Mouse (Mus musculus): ENCODE measurements around the gene Mrln. TPM values are rescaled to one million over a fixed set of nuclear protein-coding genes. Genes with fewer than 3 reads are reported as not detected.

Gene Mrln
- polyA plus RNA-seq, 1 experiment from 2014 or later, result 0.98 TPM

- H3K36me3 ChIP-seq, result no peaks in the 10 kb centered on the region
- no peak overlapping the region for H3K9ac ChIP-seq
- H3K27ac ChIP-seq, result no peak overlapping the region
- no peak overlapping the region for H3K4me2 ChIP-seq (replicated peaks)
- H3K9me3 ChIP-seq, result no peaks in the 10 kb centered on the region
- no peak for ATAC-seq
- 83% methylated on average over 9 of the region's 9 CpGs for WGBS
- no peaks in the 10 kb centered on the region for H3K27me3 ChIP-seq (replicated peaks)
- no peak overlapping the region for H3K4me3 ChIP-seq (replicated peaks)
- no peaks in the 10 kb centered on the region for H3K4me1 ChIP-seq (replicated peaks)
Observed at GRCm38 (mm10) chr10:70264337-70265036, 60.0 kb downstream of the Mrln start.

- Histone ChIP-seq H3K4me3 (replicated peaks) (no peak overlapping the region), H3K4me2 (replicated peaks) (no peak overlapping the region), H3K9ac (no peak overlapping the region), H3K27ac (no peak overlapping the region), H3K9me3 (no peaks in the 10 kb centered on the region), H3K4me1 (replicated peaks) (no peaks in the 10 kb centered on the region), H3K36me3 (no peaks in the 10 kb centered on the region), H3K27me3 (replicated peaks) (no peaks in the 10 kb centered on the region)
- WGBS, result 92% methylated on average over 6 of the region's 6 CpGs
- ATAC-seq, result no peak
Observed at GRCm38 (mm10) chr10:70266501-70266900, 62.0 kb downstream of the Mrln start.

- Histone ChIP-seq H3K4me1 (replicated peaks) (no peaks in the 10 kb centered on the region), H3K4me2 (replicated peaks) (no peak overlapping the region), H3K27me3 (replicated peaks) (no peaks in the 10 kb centered on the region), H3K36me3 (no peaks in the 10 kb centered on the region), H3K9ac (no peak overlapping the region), H3K27ac (no peak overlapping the region), H3K4me3 (replicated peaks) (no peak overlapping the region), H3K9me3 (no peaks in the 10 kb centered on the region)
- WGBS, result 78% methylated on average over 23 of the region's 23 CpGs
- ATAC-seq, result no peak
Observed at GRCm38 (mm10) chr10:70268581-70269446, 64.3 kb downstream of the Mrln start.

Other genes with a start within 250 kb of the Mrln start
- gene Ccdc6, start 107.5 kb upstream of the Mrln start, polyA plus RNA-seq (2015; fragmentation: Nextera tagmentation; extraction: Ambion mirVana), result 13.5 and 14.0 TPM in 2 replicates
- 1.3 and 1.5 TPM in 2 replicates for gene Slc16a9, start 40.4 kb downstream of the Mrln start, polyA plus RNA-seq (2015; fragmentation: Nextera tagmentation; extraction: Ambion mirVana)
- gene Fam13c, start 235.8 kb downstream of the Mrln start, polyA plus RNA-seq (2015; fragmentation: Nextera tagmentation; extraction: Ambion mirVana), result 7.3 and 8.0 TPM in 2 replicates

All from intestine, embryonic 15.5 days (tissue).